Comparison of ENCODE assay signal across 9 mouse cellular contexts in the genomic region with DNA sequence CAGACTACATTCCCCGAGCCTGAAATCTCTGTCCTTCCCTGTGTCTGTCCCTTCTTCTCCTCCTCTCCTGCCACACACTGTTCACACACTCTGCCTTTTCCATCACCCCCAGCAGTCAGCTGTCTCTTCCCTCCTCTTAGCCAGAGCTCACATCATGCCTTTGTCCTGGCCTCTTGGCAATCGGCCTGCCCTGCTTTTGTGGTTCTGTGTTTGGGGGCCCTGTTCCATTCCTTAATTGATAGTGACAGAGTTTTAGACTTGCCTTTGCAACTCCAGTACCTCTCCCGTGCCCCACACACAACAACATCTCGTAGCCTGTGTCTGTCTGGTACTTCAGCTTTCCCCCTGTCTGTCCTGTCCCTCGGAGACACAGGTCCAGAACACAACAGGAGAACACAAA. TPM values are rescaled to one million over a fixed set of nuclear protein-coding genes. Genes with fewer than 3 reads are reported as not detected.
A peak's percentile ranks its signal among the peaks of the same experiment; 100 is the strongest.
DNase-seq lines count a peak whose midpoint lies in the region; ATAC-seq and TF ChIP-seq lines count a peak whose summit lies in the region.
"Had no signal": no experiment of that assay in that cellular context is flagged by ENCODE, and none has a peak within 500 bp of the region (broad histone marks: within the 10 kb centered on the region; RNA-seq: fewer than 3 reads in every experiment).

No protein-coding gene starts in this region.

- peak overlapping the region; percentile 87 for H3K27ac ChIP-seq in forebrain, embryonic 10.5 days
- H3K27ac ChIP-seq in forebrain, postnatal 0 days (ENCODE audit: low read depth, low read length): no peak overlapping the region
- peak overlapping the region; percentile 96 for H3K27ac ChIP-seq in heart, embryonic 13.5 days (replicated peaks)
- peak overlapping the region; percentile 84 for H3K27ac ChIP-seq in liver, embryonic 12.5 days

- no peak for ATAC-seq in forebrain, postnatal 0 days
- ATAC-seq in heart, embryonic 13.5 days (ENCODE audit: extremely low read depth, insufficient number of reproducible peaks, low FRiP score, low TSS enrichment): no peak
- no peak for ATAC-seq in liver, embryonic 12.5 days

- no peak overlapping the region for H3K4me2 ChIP-seq in forebrain, postnatal 0 days (ENCODE audit: low read depth)
- H3K4me2 ChIP-seq in heart, embryonic 13.5 days: peak overlapping the region; percentile 79; the same call in 1 of the 2 replicates
- 0 out of 2 replicates have a peak overlapping the region, but pooled peaks have one; percentile 67 for H3K4me2 ChIP-seq in liver, embryonic 12.5 days

- H3K9me3 ChIP-seq in forebrain, embryonic 10.5 days: no peaks in the 10 kb centered on the region
- H3K9me3 ChIP-seq in forebrain, postnatal 0 days (ENCODE audit: low read length): no peaks in the 10 kb centered on the region
- no peaks in the 10 kb centered on the region for H3K9me3 ChIP-seq in heart, embryonic 13.5 days
- no peaks in the 10 kb centered on the region for H3K9me3 ChIP-seq in liver, embryonic 12.5 days (replicated peaks)

- peaks cover 4% of the 10 kb centered on the region for H3K36me3 ChIP-seq in forebrain, embryonic 10.5 days (replicated peaks)
- H3K36me3 ChIP-seq in forebrain, postnatal 0 days (ENCODE audit: insufficient read depth): no peaks in the 10 kb centered on the region
- H3K36me3 ChIP-seq in heart, embryonic 13.5 days: peaks cover 6% of the 10 kb centered on the region
- H3K36me3 ChIP-seq in liver, embryonic 12.5 days: peaks cover 6% of the 10 kb centered on the region

- intact Hi-C loops in left cerebral cortex, postnatal 14 days (cut with DNase I): loop anchor here (10.0 kb wide), 1 partner anchor 197 kb away; a partner anchor contains a TSS

- no peak for TF ChIP-seq CTCF in forebrain, postnatal 0 days (IDR thresholded peaks at IDR 0.05; ENCODE audit: low read depth)

- H3K4me3 ChIP-seq in forebrain, embryonic 10.5 days: no peak overlapping the region
- H3K4me3 ChIP-seq in forebrain, postnatal 0 days (ENCODE audit: low read depth, low read length): no peak overlapping the region
- no peak overlapping the region for H3K4me3 ChIP-seq in heart, embryonic 13.5 days
- no peak overlapping the region for H3K4me3 ChIP-seq in liver, embryonic 12.5 days

- peaks cover 76% of the 10 kb centered on the region for H3K4me1 ChIP-seq in forebrain, embryonic 10.5 days
- H3K4me1 ChIP-seq in forebrain, postnatal 0 days (ENCODE audit: insufficient read depth): peaks cover 6% of the 10 kb centered on the region
- H3K4me1 ChIP-seq in heart, embryonic 13.5 days: peaks cover 92% of the 10 kb centered on the region
- peaks cover 88% of the 10 kb centered on the region for H3K4me1 ChIP-seq in liver, embryonic 12.5 days

- WGBS in forebrain, embryonic 10.5 days: 72% methylated on average over 5 of the region's 5 CpGs
- 36% methylated on average over 5 of the region's 5 CpGs for WGBS in forebrain, postnatal 0 days
- WGBS in heart, embryonic 13.5 days: 55% methylated on average over 5 of the region's 5 CpGs
- WGBS in liver, embryonic 12.5 days (ENCODE audit: insufficient replicate concordance): 53% methylated on average over 5 of the region's 5 CpGs

- no peak overlapping the region for H3K9ac ChIP-seq in forebrain, postnatal 0 days
- H3K9ac ChIP-seq in heart, embryonic 13.5 days: peak overlapping the region; percentile 83
- H3K9ac ChIP-seq in liver, embryonic 12.5 days: no peak overlapping the region

- H3K27me3 ChIP-seq in forebrain, embryonic 10.5 days (ENCODE audit: poor library complexity, severe bottlenecking): peaks cover 16% of the 10 kb centered on the region
- no peaks in the 10 kb centered on the region for H3K27me3 ChIP-seq in forebrain, postnatal 0 days (ENCODE audit: insufficient read depth, low read length)
- no peaks in the 10 kb centered on the region for H3K27me3 ChIP-seq in heart, embryonic 13.5 days (replicated peaks)
- H3K27me3 ChIP-seq in liver, embryonic 12.5 days (replicated peaks): no peaks in the 10 kb centered on the region

- no peak for DNase-seq in forebrain, embryonic 10.5 days (ENCODE audit: extremely low spot score, low spot score)
- DNase-seq in forebrain, postnatal 0 days: no peak
- peak; percentile 65 for DNase-seq in 3T3-L1 (ENCODE audit: low read depth, low spot score)
- DNase-seq in cerebellum, adult 11 months: no peak
- no peak for DNase-seq in left cerebral cortex, postnatal 14 days (ENCODE audit: low spot score in 2 of 2)
- no peak for DNase-seq in testis, postnatal 10 days (ENCODE audit: low spot score)
- DNase-seq: adrenal gland, postnatal 10 days had no signal

RNA-seq across cellular contexts. Expression of a gene that starts 1.0 kb away (rescaled TPM):
- 78.2 and 78.3 TPM in 2 replicates for polyA plus RNA-seq in forebrain, embryonic 10.5 days (2016; fragmentation: Nextera tagmentation; extraction: Ambion mirVana)
- total RNA-seq in forebrain, postnatal 0 days (2014; rRNA removed): 10.0 and 11.3 TPM in 2 replicates
- polyA plus RNA-seq in forebrain, postnatal 0 days (2015; fragmentation: Nextera tagmentation; extraction: Ambion mirVana): 9.6 and 10.0 TPM in 2 replicates
- 166 and 168 TPM in 2 replicates for polyA plus RNA-seq in heart, embryonic 13.5 days (2015; fragmentation: Nextera tagmentation; extraction: Ambion mirVana)
- 70.0 and 73.6 TPM in 2 replicates for polyA plus RNA-seq in liver, embryonic 12.5 days (2016; fragmentation: Nextera tagmentation; extraction: Ambion mirVana)
- total RNA-seq in left cerebral cortex, postnatal 14 days (2021): 1 to 10 TPM; 4.5 to 4.9 TPM

RNA-seq across cellular contexts. Expression of a gene that starts 4.6 kb away (rescaled TPM):
- polyA plus RNA-seq in forebrain, embryonic 10.5 days (2016; fragmentation: Nextera tagmentation; extraction: Ambion mirVana): 392 and 397 TPM in 2 replicates
- 116 and 130 TPM in 2 replicates for total RNA-seq in forebrain, postnatal 0 days (2014; rRNA removed)
- polyA plus RNA-seq in forebrain, postnatal 0 days (2015; fragmentation: Nextera tagmentation; extraction: Ambion mirVana): 190 and 236 TPM in 2 replicates
- polyA plus RNA-seq in heart, embryonic 13.5 days (2015; fragmentation: Nextera tagmentation; extraction: Ambion mirVana): 421 and 441 TPM in 2 replicates
- polyA plus RNA-seq in liver, embryonic 12.5 days (2016; fragmentation: Nextera tagmentation; extraction: Ambion mirVana): 374 and 383 TPM in 2 replicates
- total RNA-seq in left cerebral cortex, postnatal 14 days (2021): 100 to 1,000 TPM in 1 of 2 experiments, 10 to 100 TPM in 1; 96.8 to 101 TPM

RNA-seq across cellular contexts. Expression of a gene that starts 9.1 kb away (rescaled TPM):
- polyA plus RNA-seq in forebrain, embryonic 10.5 days (2016; fragmentation: Nextera tagmentation; extraction: Ambion mirVana): 7.8 and 8.9 TPM in 2 replicates
- total RNA-seq in forebrain, postnatal 0 days (2014; rRNA removed): 4.5 and 5.3 TPM in 2 replicates
- polyA plus RNA-seq in forebrain, postnatal 0 days (2015; fragmentation: Nextera tagmentation; extraction: Ambion mirVana): 11.7 and 13.2 TPM in 2 replicates
- 10.2 and 11.7 TPM in 2 replicates for polyA plus RNA-seq in heart, embryonic 13.5 days (2015; fragmentation: Nextera tagmentation; extraction: Ambion mirVana)
- 33.6 and 36.3 TPM in 2 replicates for polyA plus RNA-seq in liver, embryonic 12.5 days (2016; fragmentation: Nextera tagmentation; extraction: Ambion mirVana)
- 1 to 10 TPM; 8.3 to 9.1 TPM for total RNA-seq in left cerebral cortex, postnatal 14 days (2021)

RNA-seq across cellular contexts. Expression of a gene that starts 23.7 kb away (rescaled TPM):
- polyA plus RNA-seq in forebrain, embryonic 10.5 days (2016; fragmentation: Nextera tagmentation; extraction: Ambion mirVana): 19.9 and 20.1 TPM in 2 replicates
- 36.6 and 52.2 TPM in 2 replicates for total RNA-seq in forebrain, postnatal 0 days (2014; rRNA removed)
- 15.3 and 21.5 TPM in 2 replicates for polyA plus RNA-seq in forebrain, postnatal 0 days (2015; fragmentation: Nextera tagmentation; extraction: Ambion mirVana)
- 9.9 and 11.5 TPM in 2 replicates for polyA plus RNA-seq in heart, embryonic 13.5 days (2015; fragmentation: Nextera tagmentation; extraction: Ambion mirVana)
- 7.0 and 7.2 TPM in 2 replicates for polyA plus RNA-seq in liver, embryonic 12.5 days (2016; fragmentation: Nextera tagmentation; extraction: Ambion mirVana)
- 10 to 100 TPM; 14.7 to 16.5 TPM for total RNA-seq in left cerebral cortex, postnatal 14 days (2021)

RNA-seq across cellular contexts. Expression of a gene that starts 33.2 kb away (rescaled TPM):
- 4.8 and 5.0 TPM in 2 replicates for polyA plus RNA-seq in forebrain, embryonic 10.5 days (2016; fragmentation: Nextera tagmentation; extraction: Ambion mirVana)
- total RNA-seq in forebrain, postnatal 0 days (2014; rRNA removed): 67.3 and 82.1 TPM in 2 replicates
- 61.0 and 63.5 TPM in 2 replicates for polyA plus RNA-seq in forebrain, postnatal 0 days (2015; fragmentation: Nextera tagmentation; extraction: Ambion mirVana)
- 3.9 and 4.7 TPM in 2 replicates for polyA plus RNA-seq in heart, embryonic 13.5 days (2015; fragmentation: Nextera tagmentation; extraction: Ambion mirVana)
- polyA plus RNA-seq in liver, embryonic 12.5 days (2016; fragmentation: Nextera tagmentation; extraction: Ambion mirVana): 4.2 and 5.1 TPM in 2 replicates
- total RNA-seq in left cerebral cortex, postnatal 14 days (2021): 10 to 100 TPM; 33.2 to 35.3 TPM
